Mouse (Mus musculus) regulatory T cell (primary cell): ENCODE measurements around the gene Hoxb8.

Experiments
- in situ Hi-C: fragments of 300-600 bp; cut with MboI, MseI; formaldehyde crosslinking; loops from one replicate; pipeline ENCODE4 v1.15.1; 2025; ENCODE audit warnings: high pct_unique_total_duplicates

The Hoxb8 gene

GRCm38 (mm10) chr11:96281855-96282570 lies at the start of gene Hoxb8:
Hoxb8 (plus strand) TSS chr11:96281905.
- in situ Hi-C loops = no loop called here

GRCm38 (mm10) chr11:96234906-96235305 lies 46.8 kb upstream of the Hoxb8 start:
- in situ Hi-C loops = loop anchor here (5.0 to 10.0 kb wide), 2 partner anchors 83 to 140 kb away; no protein-coding TSS in a partner anchor

- in situ Hi-C loops = no loop called here
Observed at GRCm38 (mm10) chr11:96240211-96240610, 41.5 kb upstream of the Hoxb8 start.

DNA sequence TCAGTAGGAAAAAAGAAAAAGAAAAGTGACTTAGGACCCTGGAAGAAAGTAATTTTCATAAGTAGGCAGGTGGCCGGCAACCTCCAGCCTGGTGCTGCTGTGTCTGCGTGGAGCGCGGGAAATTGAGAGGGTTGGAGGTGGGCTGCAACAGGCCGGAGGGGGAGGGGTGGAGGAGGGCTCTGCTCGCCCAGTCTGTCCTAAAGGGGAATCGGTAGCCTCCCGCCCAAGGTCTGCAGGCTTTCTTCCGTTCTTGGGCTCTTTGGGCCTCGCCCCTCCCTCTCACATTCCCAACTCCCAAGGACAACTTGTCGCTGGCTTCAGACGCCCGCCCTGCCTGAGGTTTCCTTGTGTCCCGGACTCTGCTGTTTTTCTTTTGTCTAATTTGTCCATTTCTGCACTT lies 30.8 kb upstream of the Hoxb8 start:
- in situ Hi-C loops = no loop called here

DNA sequence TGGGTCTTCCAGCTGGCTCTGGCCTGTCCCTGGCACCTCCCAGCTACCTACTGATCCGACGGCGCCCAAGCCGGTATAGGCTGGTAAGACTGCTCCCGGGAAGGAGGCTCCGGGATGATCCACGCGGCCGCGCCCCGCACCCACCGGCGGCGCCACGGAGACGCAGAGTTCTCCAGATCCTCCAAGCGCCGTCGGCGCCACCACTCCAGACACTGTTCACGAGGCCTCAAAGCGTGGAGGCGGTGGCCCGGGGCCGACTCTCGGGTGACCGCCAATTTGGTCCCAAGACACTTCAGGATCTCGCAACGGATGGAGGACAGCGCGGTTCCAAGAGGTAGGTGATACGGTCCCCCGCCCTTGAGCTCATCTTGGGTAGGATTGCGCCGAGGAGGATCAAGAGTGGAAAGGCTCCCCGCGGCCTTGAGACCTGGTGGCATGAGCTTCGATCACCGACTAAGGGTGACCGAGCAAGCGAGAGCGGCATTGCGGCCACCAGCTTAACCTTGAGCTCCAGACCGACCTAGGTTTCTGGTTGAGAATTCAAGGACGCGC lies 30.1 kb upstream of the Hoxb8 start:
- in situ Hi-C loops = no loop called here

- in situ Hi-C loops = no loop called here
Observed at GRCm38 (mm10) chr11:96252541-96253120, 29.1 kb upstream of the Hoxb8 start.

DNA sequence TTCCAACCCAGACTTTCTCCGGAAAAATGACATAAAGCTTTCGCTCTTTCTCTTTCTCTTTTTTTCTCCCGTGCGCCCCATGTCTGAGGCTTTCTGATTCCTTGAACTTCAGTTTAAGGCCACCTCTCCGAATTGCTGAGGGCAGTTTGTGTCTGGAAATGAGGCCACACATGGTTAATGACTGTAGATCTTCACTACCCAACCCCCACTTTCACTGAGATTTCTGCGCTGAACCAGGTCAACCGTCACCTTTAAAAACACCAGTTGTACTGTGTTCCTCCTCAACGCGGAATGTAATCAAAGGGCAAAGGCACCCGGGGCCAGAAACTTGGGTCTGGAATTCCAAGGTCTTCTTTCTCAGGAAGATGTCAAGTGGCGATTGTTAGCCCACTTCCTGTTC lies 27.5 kb upstream of the Hoxb8 start:
- in situ Hi-C loops = no loop called here

DNA sequence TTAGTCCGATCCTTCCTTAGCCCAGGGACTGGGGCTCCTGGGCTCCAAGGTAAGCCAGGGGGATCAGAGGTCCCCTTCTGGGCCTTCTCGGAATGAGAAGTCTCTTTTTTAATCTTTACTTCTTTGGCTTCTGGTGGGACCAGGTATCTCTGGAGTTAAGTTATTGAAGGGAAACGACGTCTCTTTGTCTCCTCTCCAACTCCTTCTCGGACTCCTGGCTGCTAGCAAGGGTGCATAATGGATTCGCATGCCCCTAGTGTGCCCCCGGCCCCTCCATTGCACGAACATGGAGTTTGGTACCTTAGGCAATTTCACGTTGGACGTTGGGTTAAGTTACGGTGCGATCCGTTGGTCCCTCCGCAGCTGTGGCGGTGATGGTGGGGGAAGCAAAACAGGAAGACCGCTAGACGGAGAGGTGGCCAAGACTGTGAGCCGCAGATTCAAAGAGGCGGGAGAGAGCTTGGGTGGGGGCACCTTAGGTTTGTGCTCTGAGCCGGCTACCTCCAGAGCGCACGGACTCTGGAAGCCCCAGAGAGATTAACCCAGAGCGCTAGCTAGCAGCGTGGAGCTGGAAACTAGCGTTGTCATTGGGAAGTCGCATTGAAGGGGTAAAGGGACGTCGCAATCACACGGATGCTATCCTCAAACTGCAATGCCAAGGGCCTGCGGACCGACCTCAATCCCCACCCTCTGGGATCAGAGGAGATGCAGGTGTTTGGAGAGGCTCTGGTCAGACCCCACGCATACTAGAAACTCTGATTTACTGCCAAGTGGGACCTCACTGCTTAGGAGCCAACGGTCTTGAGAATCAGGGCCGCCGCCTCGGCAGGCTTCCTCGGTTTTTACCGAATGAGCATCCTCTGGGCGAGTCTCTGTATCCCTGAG lies 26.4 kb upstream of the Hoxb8 start:
- in situ Hi-C loops = no loop called here

- in situ Hi-C loops = no loop called here
Observed at GRCm38 (mm10) chr11:96255996-96256445, 25.7 kb upstream of the Hoxb8 start.

- in situ Hi-C loops = no loop called here
Observed at GRCm38 (mm10) chr11:96257141-96257540, 24.6 kb upstream of the Hoxb8 start.

DNA sequence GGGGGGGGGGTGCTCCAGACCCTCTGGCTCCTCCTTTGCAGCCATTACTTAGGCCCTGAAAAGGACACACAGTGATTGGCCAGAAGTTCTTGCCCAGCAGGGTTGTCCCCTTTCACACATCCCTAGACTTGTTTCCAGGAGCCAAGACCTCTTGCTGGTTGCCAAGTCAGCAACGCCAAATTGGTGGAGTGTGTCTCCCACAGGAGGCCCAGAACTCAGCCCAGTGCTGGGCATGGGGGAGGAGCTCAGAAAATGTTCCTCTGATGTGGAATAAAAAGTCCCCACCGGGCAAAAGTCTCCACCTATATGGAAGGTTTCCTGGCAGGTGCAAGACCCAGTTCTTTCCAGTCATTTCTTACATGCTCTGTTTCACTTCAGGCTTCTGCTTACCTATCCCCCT lies 22.7 kb upstream of the Hoxb8 start:
- in situ Hi-C loops = no loop called here

- in situ Hi-C loops = no loop called here
Observed at GRCm38 (mm10) chr11:96259511-96259910, 22.2 kb upstream of the Hoxb8 start.

- in situ Hi-C loops = no loop called here
Observed at GRCm38 (mm10) chr11:96260310-96260970, 21.3 kb upstream of the Hoxb8 start.

DNA sequence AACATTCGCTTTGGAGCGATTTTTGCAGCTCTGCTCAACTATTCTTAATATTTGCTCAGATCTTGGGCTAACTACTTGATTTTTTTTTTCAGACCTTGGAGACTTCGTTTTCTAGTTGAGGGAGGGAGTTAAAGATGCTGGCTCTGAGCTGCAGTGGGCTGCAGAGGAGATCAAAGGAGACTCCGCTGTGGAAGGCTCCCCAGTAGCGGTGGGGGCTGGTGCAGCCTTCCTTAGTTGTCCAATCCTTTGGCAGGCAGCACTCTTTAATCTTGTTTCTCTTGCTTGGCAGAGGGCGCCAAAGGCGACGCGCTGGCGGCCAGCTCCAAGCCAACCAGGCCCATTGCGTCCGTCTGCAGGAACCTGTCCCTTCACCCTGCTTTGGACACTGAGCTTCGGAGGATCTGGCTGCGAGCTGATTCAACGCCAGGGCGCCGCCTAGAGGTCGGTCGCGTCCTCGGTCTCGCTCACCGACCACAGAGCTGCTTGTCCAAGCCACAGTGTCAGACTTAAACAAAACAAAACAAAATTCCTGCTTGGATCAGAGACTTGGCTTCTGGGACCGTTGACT lies 20.3 kb upstream of the Hoxb8 start:
- in situ Hi-C loops = no loop called here

- in situ Hi-C loops = no loop called here
Observed at GRCm38 (mm10) chr11:96262262-96262830, 19.4 kb upstream of the Hoxb8 start.

- in situ Hi-C loops = no loop called here
Observed at GRCm38 (mm10) chr11:96263636-96264389, 17.9 kb upstream of the Hoxb8 start.

GRCm38 (mm10) chr11:96264390-96265020 lies 17.2 kb upstream of the Hoxb8 start:
- in situ Hi-C loops = no loop called here

GRCm38 (mm10) chr11:96265954-96266353 lies 15.8 kb upstream of the Hoxb8 start:
- in situ Hi-C loops = no loop called here
